Mouse (Mus musculus) cerebellum, adult 9-11 months (tissue): Measurements from ENCODE around the gene Olfr632.
"Not testable (repeated sequence)": the region's sequence is repeated elsewhere in the genome, so short reads cannot be mapped to it uniquely, and the experiment has no call there.

Experiments
- DNase-seq: peaks from one replicate; pipeline ENCODE4 v3.0.0; 2022

Gene Olfr632

DNA sequence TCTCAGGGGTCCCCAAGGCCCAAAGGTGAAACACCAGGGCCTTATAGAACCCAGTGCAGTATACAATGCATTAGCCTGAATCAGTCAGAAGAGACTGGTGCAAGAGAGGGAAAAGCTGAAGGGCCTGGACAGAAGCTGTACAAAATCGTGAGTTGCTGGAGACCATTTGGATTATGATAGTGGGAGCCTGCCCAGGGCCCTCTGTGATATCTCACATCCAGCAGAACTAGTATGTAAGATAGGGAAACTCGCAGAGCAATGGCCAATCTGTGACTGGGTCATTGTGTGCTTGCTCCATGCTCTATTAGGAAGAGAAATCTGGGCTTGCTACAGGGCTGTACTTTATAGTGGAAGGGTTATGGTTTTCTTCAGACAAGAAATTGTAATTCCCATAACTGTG lies at the start of gene Olfr632:
Olfr632 (plus strand) TSS at position 84 of the 400 bp plus-strand sequence.
- no peak for DNase-seq

DNA sequence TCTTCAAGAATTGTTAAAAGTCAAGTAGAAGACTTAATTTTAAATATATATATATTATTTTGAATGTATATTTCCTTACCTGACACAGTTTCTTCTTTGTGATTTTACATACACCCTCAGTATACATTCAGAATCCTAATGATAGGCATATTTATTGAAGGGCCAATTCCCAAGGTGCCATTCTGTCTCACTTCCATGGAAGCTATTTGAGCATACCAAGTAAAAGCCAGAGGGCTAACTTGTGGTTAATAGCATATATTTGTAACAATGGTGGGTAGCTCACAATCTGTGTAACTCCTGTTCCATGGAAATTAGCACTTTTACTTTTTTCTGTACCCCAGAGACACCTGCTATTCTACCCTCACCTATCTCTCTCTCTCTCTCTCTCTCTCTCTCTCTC lies 48.0 kb upstream of the Olfr632 start, which contains the start of gene Olfr66:
Olfr66 (minus strand) TSS at position 101 of the 400 bp plus-strand sequence.
- no peak for DNase-seq

DNA sequence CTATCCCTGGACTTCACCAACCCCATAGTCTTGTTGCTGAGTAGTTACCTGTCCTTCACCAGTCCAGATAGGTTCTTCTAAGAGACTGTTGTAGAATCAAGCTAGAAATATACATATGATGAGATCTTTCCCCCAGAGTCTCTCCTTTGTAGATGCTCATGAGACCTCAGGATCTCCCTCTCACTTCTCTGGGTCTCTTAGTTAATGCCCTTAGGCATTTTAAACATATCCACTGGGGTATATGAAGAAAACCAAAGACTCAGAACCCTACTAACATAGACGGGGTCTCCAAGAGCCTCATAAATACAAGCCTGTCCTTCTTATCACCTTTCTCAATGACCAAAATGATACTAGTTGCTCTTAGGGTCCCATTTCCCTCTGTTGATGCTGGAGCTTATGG lies 39.8 kb upstream of the Olfr632 start, which contains the start of gene Olfr64:
Olfr64 (minus strand) TSS at position 101 of the 400 bp plus-strand sequence.
- DNase-seq: no peak

DNA sequence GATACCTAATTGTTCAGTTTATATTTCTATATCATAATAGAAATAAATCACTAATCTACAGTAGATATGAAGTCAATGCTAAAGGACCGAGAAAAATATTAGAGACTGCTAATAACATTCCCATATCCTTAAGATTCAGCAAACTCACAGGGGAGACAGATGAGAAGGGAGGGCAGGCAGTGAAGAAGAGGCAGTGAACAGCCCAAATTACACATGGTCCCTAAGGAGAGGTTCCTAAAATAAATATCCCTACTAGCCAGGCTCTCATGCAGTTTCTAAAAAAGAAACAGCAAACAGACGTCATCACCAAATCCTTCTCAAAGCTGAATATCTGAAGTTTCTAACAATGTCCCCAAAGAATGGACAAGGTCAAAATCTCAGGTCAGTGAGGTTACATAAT lies 31.0 kb upstream of the Olfr632 start, which contains the start of gene Olfr65:
Olfr65 (plus strand) TSS at position 301 of the 400 bp plus-strand sequence.
- DNase-seq: no peak

DNA sequence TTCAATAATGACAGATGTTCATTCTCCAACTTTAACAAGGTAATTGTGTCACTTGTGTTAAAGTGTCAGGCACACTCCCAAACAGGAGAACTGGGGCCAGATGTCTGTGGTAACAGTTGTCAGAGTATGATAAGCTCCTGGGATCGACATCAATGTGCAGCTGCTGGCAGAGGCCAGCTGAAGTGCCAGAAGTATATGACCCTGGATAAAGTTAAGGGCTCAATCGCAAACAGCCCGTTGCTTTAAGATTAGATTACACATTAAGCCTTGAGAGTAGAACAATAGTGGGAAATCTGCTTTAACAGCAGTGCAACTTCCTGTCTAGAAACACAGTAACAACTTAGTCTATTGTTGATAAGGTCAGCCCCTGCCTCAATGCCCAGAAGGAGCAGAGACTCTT lies 24.1 kb upstream of the Olfr632 start:
- no peak for DNase-seq

DNA sequence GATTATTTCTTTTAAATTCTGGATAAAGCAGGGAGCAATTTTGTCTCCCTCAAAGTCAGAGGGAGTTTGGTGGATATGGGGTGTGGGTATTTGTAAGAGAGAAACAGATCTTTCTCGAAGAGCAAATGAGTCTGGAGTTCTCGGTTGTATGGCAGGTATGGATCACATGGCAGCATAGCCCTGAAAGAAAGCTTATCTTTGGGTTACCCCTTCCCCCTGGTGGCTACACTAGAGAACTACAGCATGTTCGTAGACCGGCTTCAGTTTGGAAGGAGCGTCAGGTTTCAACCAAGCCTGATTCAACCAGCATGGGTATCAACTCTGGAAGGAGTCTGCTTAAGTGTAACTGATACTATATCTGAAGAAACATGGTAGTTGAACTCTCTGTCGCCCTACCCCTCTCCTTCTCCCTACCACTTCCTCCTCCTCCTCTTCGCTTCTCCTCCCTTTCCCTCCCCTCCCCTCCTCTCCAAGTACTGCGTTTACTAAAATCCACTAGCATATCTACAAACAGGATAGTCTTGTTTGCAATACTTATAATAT lies 21.1 kb upstream of the Olfr632 start:
- no peak for DNase-seq

DNA sequence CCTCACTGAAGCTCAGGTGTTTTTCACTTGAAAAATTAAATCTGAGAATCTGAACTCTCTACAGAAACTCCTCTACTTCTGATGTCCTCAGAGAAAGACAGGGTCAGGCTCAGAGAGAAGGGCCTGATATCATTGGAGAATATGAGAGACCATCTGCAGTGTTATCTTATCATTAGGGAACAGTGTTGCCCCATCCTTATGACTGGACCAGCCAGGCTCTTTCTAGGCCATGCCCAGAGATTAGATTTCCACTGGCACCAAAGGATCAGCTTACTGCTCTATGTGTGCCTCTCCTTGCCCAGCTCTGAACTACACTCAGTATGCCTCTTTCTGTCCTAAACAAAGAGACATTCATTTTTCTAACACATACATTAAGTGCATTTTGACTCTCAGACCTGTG lies 18.8 kb upstream of the Olfr632 start:
- no peak for DNase-seq

DNA sequence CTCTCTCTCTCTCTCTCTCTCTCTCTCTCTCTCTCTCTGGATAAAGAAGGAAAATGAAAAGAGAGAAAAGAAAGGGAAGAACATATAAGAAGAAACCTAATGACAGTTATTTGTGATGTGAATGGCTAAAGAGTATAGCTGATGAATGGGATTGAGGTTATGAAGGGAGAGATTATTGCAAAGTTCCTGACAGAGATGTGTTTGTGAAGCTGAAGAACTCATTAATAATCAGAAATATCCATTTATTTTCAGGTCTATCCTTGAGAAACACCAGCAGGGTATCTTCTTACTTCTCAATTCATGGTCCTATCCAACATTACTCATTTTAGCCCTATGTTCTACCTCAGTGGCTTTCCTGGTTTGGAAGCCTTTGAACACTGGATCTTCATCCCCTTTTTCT lies 5.6 kb upstream of the Olfr632 start, which contains the start of gene Olfr631:
Olfr631 (plus strand) TSS at position 301 of the 400 bp plus-strand sequence.
- no peak for DNase-seq

DNA sequence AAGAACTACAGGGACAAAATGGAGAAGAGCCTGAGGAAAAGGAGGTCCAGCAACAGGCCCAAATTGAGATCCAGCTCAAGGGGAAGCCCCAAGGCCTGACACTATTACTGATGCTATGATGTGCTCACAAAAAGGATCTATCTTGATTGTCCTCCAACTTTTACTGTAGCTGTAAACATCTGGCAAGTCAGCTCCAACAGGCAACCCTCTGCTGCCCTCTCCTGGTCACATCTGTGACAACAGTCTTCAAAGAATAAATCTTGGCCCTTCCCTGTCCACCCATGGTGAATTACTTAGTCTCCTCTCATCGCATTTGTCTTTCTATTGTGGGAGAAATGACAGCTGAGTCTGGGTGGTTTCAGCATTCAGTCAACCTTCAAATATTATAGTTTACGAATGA lies 8.6 kb downstream of the Olfr632 start:
- no peak for DNase-seq

DNA sequence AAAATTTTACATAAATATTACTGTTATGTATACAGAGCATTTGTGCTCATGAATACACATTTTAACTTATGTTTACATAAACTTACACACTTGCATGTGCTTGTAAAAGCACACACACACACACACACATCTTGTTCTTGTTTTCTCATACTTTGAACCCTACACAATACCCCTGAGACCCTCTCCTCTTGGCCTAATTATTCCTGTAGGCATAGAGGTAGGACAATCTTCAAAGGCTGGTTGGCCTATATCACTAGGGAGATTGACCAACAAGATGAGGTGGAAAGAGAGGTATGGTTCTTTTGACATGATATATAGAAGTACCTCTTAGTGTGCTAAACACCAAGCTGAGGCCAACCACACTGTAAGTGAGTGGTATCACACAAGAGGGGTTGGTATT lies 10.0 kb downstream of the Olfr632 start, which contains the start of gene Olfr633:
Olfr633 (plus strand) TSS at position 301 of the 400 bp plus-strand sequence.
- no peak for DNase-seq

DNA sequence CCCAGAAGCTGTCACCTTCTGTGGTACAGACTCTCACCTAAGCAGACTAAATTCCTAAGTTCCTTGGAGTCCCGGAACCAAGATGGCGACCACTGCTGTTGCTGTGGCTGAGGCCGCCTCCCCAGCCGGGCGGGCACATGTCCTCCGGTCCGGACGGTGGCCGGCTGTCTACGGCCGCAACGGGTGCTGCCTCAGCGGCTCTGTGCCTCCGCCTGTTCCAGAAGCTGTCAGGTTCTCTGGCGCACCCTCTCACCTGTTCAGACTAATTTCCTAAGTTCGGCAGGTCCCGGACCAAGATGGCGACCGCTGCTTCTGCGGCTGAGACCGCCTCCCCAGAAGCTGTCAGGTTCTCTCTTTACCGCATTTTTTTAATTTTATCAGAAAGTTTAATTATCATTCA lies 32.7 kb downstream of the Olfr632 start:
- DNase-seq: not testable (repeated sequence)

DNA sequence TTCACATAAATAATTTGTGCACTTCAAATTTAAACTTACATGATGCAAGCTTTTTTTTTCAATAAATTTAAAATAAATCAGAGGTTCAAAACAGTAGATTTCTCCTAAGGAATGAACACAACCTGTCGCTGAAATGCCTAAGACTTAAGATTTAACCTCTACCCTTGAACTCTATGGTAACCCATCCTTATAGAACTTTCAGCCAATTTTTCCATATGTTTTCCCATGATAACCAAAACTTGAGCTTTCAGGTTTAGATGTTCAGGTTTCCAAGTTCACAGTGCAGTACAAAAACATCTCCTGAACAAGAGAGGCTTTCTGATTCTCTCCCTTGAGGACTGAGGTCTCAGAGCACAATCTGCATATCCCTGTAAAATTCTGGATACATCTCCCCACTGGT lies 36.7 kb downstream of the Olfr632 start, which contains the start of gene Olfr635:
Olfr635 (plus strand) TSS at position 301 of the 400 bp plus-strand sequence.
- DNase-seq: no peak

DNA sequence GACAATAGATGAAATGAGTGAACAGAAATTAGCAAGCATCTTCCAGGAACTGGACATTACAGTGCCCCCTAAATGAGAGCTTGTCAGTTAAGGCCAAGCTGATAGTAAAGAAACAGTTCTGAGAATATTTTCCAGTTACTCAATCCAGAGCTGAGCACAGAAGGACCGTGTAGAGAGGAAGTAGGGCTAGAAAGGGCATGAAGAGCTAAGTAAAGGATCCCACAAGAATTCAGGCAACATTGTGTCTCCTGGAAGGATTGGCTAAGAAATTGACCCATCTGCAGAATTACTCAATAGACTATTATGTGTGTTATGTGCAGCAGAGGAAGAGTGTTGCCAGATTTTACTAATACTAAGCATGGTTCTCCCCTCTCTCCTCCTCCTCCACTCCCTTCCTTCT lies 37.6 kb downstream of the Olfr632 start:
- no peak for DNase-seq
